In the genomic region with DNA sequence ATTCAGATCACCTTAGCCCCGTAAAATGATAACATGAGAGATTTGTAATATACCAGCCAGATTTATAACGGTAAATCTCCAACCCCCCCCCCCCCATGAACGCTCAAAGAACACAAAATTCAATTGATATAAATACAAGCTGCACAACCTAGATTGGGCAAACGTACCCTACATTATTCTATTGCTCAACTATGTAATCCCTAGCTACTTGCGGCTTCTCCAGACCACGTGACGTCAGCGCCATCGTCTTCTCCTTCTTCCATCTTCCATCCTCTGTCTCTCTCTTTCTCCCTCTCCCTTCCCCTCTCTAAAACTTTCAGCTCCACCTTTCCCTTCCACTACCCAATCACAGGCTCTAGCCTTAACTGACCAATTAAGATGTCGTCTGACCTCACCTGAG, we compare ENCODE assay signal across 32 mouse cellular contexts.
"Had no signal": no experiment of that assay in that cellular context is flagged by ENCODE, and none has a peak within 500 bp of the region (broad histone marks: within the 10 kb centered on the region; RNA-seq: fewer than 3 reads in every experiment).

No protein-coding gene starts in this region.

- ATAC-seq: hindbrain, embryonic 16.5 days; hindbrain, postnatal 0 days; inflammation-experienced regulatory T-cells, adult 6 months; intestine, embryonic 15.5 days; intestine, embryonic 16.5 days; intestine, postnatal 0 days had no signal

- H3K27me3 ChIP-seq: heart, embryonic 12.5 days; heart, embryonic 13.5 days; heart, embryonic 15.5 days; hindbrain, embryonic 12.5 days; hindbrain, embryonic 13.5 days; hindbrain, embryonic 15.5 days; intestine, embryonic 15.5 days; kidney, embryonic 15.5 days had no signal

- H3K4me3 ChIP-seq: heart, embryonic 12.5 days; heart, embryonic 13.5 days; heart, embryonic 15.5 days; hindbrain, embryonic 10.5 days; hindbrain, embryonic 12.5 days; hindbrain, embryonic 13.5 days; hindbrain, embryonic 15.5 days; intestine, embryonic 15.5 days; kidney, embryonic 15.5 days; layer of hippocampus, adult 2 months; left cerebral cortex, adult 2 months had no signal

- DNase-seq: heart, postnatal 10 days; heart, postnatal 14 days; heart, postnatal 36 days; heart, postnatal 4 days; kidney, adult 11 months; kidney, adult 18-20 months; kidney, adult 2 months; kidney, adult 8-10 months; kidney, adult 9 months; kidney, postnatal 10 days; kidney, postnatal 14 days; kidney, postnatal 25 days; kidney, postnatal 36 days; kidney, postnatal 4 days; layer of hippocampus, adult 9-11 months; layer of hippocampus, postnatal 36 days had no signal

- H3K36me3 ChIP-seq: heart, embryonic 12.5 days; heart, embryonic 13.5 days; heart, embryonic 15.5 days; hindbrain, embryonic 10.5 days; hindbrain, embryonic 12.5 days; hindbrain, embryonic 13.5 days; hindbrain, embryonic 15.5 days; intestine, embryonic 15.5 days; kidney, embryonic 15.5 days had no signal
